Mouse (Mus musculus): Measurements from ENCODE around the gene Ocln.

GRCm38 (mm10) chr13:100493313-100493712, 59.2 kb downstream of the Ocln start:
- no peak for TF ChIP-seq GATA1 (IDR thresholded peaks at IDR 0.05; ENCODE audit: low read length)
- no peak for TF ChIP-seq TAL1 (IDR thresholded peaks at IDR 0.05; ENCODE audit: low read length)

Measured in erythroblast, embryonic 14.5 days (primary cell).